Mouse (Mus musculus): ENCODE data around the gene Wdr5. TPM values are rescaled to one million over a fixed set of nuclear protein-coding genes. Genes with fewer than 3 reads are reported as not detected.

Gene Wdr5
- polyA plus RNA-seq, 1 experiment from 2014 or later, result 16.6 TPM

DNA sequence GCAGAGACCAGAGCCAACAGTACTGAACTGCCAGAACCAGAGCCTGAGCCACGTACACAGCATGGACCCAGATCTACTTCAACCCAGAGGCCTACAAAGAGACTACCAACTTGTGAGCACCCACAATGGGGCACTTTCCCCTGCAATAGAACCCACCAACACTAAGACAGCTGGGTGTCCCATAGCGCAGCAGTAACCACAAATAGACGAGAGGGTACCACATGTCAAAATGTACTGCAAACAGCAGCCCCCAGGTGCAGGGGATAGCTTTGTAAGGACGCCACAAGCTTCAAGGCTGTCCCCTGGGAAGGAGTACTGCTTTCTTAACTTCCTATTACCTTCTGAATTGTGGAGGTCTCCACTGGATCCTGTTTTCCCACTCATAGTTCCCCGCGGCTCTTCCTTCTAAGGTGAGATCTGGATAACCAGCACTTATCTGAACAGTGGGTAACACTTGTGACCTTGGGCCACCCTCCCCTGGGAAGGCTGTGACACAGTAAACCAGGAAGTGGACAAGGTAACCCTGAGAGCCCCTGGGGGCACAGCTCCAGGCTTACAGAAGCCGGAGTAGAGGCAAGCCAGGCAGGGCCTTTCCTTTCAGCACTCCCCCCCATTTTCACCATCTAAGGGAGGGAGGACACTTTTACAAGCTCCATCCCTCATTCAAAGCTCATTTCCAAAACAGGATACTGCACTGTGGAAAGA lies 41.7 kb upstream of the Wdr5 start:
- H3K36me3 ChIP-seq (replicated peaks; ENCODE audit: insufficient read depth, low read length), result 0 out of 2 replicates have a peak, but pooled peaks cover 5% of the 10 kb centered on the region
- ATAC-seq (no peak), DNase-seq (peak; percentile 30)
- H3K9ac ChIP-seq (replicated peaks), result peak overlapping the region; percentile 50
- no peaks in the 10 kb centered on the region for H3K27me3 ChIP-seq (ENCODE audit: insufficient read depth, low read length)
- H3K27ac ChIP-seq (ENCODE audit: low read depth), result peak overlapping the region; percentile 93
- H3K4me3 ChIP-seq (ENCODE audit: low read depth, low read length), result peak overlapping the region; percentile 80
- no peaks in the 10 kb centered on the region for H3K9me3 ChIP-seq (ENCODE audit: low read length)
- WGBS (ENCODE audit: insufficient replicate concordance), result 40% methylated on average over 7 of the region's 7 CpGs
- peaks cover 64% of the 10 kb centered on the region for H3K4me1 ChIP-seq (ENCODE audit: insufficient read depth)
- TF ChIP-seq CTCF (IDR thresholded peaks at IDR 0.05; ENCODE audit: low read depth) (no peak), EP300 (IDR thresholded peaks at IDR 0.05; ENCODE audit: low read depth) (no peak)
- peak overlapping the region; percentile 90 for H3K4me2 ChIP-seq (ENCODE audit: low read depth, low read length)

DNA sequence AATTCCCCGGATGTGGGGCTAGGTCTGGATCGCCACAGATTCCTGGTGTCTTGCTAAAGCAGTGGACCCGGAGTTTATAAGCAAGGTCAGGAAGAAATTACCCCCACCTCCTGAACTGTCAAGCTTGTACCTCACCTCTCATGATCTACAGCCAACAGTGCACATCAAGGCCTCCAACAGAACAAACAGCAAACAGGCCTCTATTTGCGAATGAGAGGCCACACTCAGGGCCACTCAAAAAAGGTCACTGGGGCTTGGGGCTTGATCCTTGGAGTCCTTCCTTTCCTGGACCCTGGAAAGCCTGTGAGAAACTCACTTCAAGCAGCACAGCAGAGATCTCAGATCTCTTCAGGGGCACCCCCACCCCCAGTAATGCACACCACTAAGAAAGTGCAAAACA lies 41.0 kb upstream of the Wdr5 start:
- Histone ChIP-seq H3K27me3 (ENCODE audit: insufficient read depth, low read length) (no peaks in the 10 kb centered on the region), H3K27ac (ENCODE audit: low read depth) (peak overlapping the region; percentile 93), H3K4me3 (ENCODE audit: low read depth, low read length) (peak overlapping the region; percentile 80), H3K4me2 (ENCODE audit: low read depth, low read length) (peak overlapping the region; percentile 90), H3K9ac (replicated peaks) (peak overlapping the region; percentile 88), H3K4me1 (ENCODE audit: insufficient read depth) (peaks cover 60% of the 10 kb centered on the region), H3K36me3 (replicated peaks; ENCODE audit: insufficient read depth, low read length) (0 out of 2 replicates have a peak, but pooled peaks cover 5% of the 10 kb centered on the region), H3K9me3 (ENCODE audit: low read length) (no peaks in the 10 kb centered on the region)
- TF ChIP-seq CTCF (IDR thresholded peaks at IDR 0.05; ENCODE audit: low read depth) (no peak), EP300 (IDR thresholded peaks at IDR 0.05; ENCODE audit: low read depth) (no peak)
- whole genome bisulfite sequencing (ENCODE audit: insufficient replicate concordance), result 39% methylated on average over 4 of the region's 4 CpGs
- peak; percentile 27 for DNase-seq
- no peak for ATAC-seq

DNA sequence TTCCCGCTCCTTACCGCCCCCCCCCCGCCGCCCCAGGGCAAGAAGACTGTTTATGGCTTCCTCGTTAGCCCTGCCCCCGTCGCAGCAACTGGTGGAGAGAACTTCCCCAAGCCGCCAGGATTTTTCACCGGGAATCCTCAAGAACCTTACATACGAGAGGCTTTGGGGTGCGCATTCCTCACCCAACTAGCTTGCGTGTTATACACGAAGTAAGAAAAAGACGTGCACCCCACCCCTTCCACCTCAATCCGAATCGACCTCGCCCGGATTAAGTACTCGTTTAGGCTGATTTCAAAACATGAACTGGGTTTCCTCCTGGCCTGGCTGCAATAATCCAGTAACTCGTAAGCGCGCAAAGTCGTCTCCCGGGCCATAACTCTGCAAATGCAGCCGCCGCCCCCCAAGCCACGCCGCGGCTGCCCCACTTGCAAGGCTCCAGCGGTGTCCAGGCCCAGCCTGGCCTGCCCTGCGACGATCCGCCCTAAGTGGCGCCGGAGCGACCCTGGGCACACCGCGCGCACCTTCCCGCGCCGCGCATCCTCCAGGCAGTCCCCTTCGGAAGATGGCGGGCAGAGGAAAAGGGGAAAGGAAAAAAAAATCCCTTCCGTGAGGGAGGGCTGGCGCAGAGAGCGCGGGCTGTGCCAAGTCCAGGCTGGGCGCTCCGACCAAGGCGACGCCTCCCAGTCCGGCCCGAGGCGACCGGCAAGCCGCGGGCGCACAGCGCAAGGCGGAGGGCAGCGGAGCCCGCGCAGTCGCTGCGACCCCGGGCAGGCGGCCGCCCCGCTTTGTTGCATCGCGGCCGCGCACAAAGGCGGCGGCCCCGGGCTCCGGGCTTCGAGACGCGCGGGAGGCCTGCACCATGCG lies 40.1 kb upstream of the Wdr5 start:
- 3% methylated on average over 75 of the region's 84 CpGs for WGBS (ENCODE audit: insufficient replicate concordance)
- Histone ChIP-seq H3K36me3 (replicated peaks; ENCODE audit: insufficient read depth, low read length) (0 out of 2 replicates have a peak, but pooled peaks cover 5% of the 10 kb centered on the region), H3K27me3 (ENCODE audit: insufficient read depth, low read length) (no peaks in the 10 kb centered on the region), H3K9me3 (ENCODE audit: low read length) (no peaks in the 10 kb centered on the region), H3K27ac (ENCODE audit: low read depth) (peak overlapping the region; percentile 93), H3K4me2 (ENCODE audit: low read depth, low read length) (peak overlapping the region; percentile 90), H3K4me1 (ENCODE audit: insufficient read depth) (peaks cover 51% of the 10 kb centered on the region), H3K9ac (replicated peaks) (peak overlapping the region; percentile 88), H3K4me3 (ENCODE audit: low read depth, low read length) (peak overlapping the region; percentile 80)
- ATAC-seq (peak; percentile 16), DNase-seq (peak; percentile 49)
- TF ChIP-seq EP300 (IDR thresholded peaks at IDR 0.05; ENCODE audit: low read depth) (no peak), CTCF (IDR thresholded peaks at IDR 0.05; ENCODE audit: low read depth) (no peak)

DNA sequence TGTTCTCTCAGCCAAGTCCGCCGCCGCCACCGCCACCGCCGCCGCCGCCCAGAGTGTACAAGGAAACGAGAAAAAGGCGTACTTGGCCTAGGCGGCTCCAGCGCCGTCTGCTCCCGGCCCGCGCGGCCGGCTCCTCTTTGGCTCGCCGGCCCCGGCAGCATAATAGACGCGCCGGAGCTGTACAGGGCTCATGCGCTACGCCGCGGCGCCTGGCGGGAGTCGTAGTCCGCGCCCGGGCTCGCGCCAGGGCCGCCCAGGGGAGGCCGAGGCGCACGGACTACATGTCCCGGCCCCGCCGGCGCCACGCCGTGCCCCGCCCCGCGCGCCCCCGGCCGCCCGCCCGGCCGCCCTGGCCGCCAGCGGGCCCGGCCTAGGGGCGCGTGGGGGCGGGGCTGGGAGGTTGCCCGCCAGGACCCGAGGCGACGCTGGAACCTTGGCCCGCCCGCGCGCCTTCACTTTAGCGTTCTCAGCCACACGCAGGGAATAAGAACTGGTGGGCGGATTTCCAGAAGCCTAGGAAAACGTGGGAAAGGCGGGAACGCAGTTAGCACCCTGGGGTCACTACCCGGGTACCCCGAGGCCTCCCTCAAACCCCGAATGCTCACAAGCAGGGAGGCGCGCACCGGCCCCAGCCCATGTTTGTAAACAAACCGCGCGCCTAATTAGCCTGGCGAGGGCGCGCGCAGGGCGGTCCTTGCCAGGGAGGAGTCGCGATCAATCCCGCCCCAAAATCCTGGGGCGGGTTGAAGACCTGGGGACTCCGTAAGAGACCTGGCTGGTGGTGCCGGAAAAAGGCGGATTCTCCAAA lies 39.3 kb upstream of the Wdr5 start:
- Histone ChIP-seq H3K4me3 (ENCODE audit: low read depth, low read length) (peak overlapping the region; percentile 80), H3K9ac (replicated peaks) (peak overlapping the region; percentile 88), H3K4me2 (ENCODE audit: low read depth, low read length) (peak overlapping the region; percentile 90), H3K9me3 (ENCODE audit: low read length) (no peaks in the 10 kb centered on the region), H3K36me3 (replicated peaks; ENCODE audit: insufficient read depth, low read length) (0 out of 2 replicates have a peak, but pooled peaks cover 5% of the 10 kb centered on the region), H3K4me1 (ENCODE audit: insufficient read depth) (peaks cover 42% of the 10 kb centered on the region), H3K27ac (ENCODE audit: low read depth) (peak overlapping the region; percentile 93), H3K27me3 (ENCODE audit: insufficient read depth, low read length) (no peaks in the 10 kb centered on the region)
- ATAC-seq (peak; percentile 95), DNase-seq (peak; percentile 92)
- no peak for TF ChIP-seq EP300 (IDR thresholded peaks at IDR 0.05; ENCODE audit: low read depth)
- TF ChIP-seq CTCF (IDR thresholded peaks at IDR 0.05; ENCODE audit: low read depth), result no peak
- 2% methylated on average over 52 of the region's 96 CpGs for WGBS (ENCODE audit: insufficient replicate concordance)

DNA sequence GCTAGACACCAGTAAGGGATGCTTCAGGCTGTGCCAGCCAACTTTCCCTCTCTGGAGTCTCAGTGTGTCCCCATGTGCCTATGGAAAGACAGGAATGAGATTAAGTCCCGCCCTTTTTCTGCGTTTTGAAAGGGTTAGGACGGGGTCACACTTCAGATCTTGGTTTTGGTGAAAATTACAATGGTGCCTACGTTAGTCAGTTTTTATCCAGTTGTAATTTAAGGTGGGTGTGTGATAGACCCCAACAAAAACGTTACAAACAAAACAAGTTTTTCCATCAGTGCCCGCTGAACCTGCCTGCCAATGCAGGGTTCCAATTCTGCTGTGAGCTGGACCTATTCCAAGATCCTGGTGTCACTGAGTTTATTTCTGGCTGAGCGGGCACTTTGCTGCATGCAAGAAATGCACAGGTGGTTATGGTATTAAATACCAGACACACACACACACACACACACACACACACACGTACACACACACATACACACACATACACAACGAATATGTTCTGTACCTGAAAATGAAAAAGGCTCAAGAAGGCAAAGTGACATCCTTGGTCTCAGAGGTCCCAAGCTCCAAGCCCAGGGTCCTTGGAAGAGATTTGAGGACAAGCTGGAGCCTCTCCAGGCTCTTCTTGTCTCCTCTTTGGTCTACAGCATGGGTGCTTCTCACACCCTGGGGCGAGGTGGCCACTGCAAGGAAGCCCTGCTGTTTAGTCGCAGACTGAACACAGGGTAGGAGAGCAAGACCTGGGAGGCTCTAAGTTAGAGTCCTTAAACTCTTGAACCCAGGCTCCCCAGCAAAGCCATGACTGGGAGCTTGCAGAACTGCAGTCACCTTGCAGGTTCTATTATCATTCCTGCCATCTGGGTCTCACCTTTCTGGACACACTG lies 38.4 kb upstream of the Wdr5 start:
- Histone ChIP-seq H3K4me2 (ENCODE audit: low read depth, low read length) (peak overlapping the region; percentile 90), H3K27me3 (ENCODE audit: insufficient read depth, low read length) (no peaks in the 10 kb centered on the region), H3K4me3 (ENCODE audit: low read depth, low read length) (peak overlapping the region; percentile 80), H3K9me3 (ENCODE audit: low read length) (no peaks in the 10 kb centered on the region), H3K36me3 (replicated peaks; ENCODE audit: insufficient read depth, low read length) (0 out of 2 replicates have a peak, but pooled peaks cover 4% of the 10 kb centered on the region), H3K27ac (ENCODE audit: low read depth) (peak overlapping the region; percentile 93), H3K4me1 (ENCODE audit: insufficient read depth) (peaks cover 34% of the 10 kb centered on the region), H3K9ac (replicated peaks) (peak overlapping the region; percentile 68)
- DNase-seq, result no peak
- no peak for ATAC-seq
- TF ChIP-seq CTCF (IDR thresholded peaks at IDR 0.05; ENCODE audit: low read depth), result no peak
- no peak for TF ChIP-seq EP300 (IDR thresholded peaks at IDR 0.05; ENCODE audit: low read depth)
- 28% methylated on average over 11 of the region's 11 CpGs for WGBS (ENCODE audit: insufficient replicate concordance)

Data from liver, postnatal 0 days (tissue).